ENCODE assay signal across 8 mouse cellular contexts in genomic region chr9:124442533-124442855, GRCm38 (mm10). TPM values are rescaled to one million over a fixed set of nuclear protein-coding genes. Genes with fewer than 3 reads are reported as not detected.
A peak's percentile ranks its signal among the peaks of the same experiment; 100 is the strongest.
DNase-seq lines count a peak whose midpoint lies in the region; ATAC-seq lines count a peak whose summit lies in the region.
"Had no signal": no experiment of that assay in that cellular context is flagged by ENCODE, and none has a peak within 500 bp of the region (broad histone marks: within the 10 kb centered on the region; RNA-seq: fewer than 3 reads in every experiment).

No protein-coding gene starts in this region.

- peaks cover 35% of the 10 kb centered on the region for H3K9me3 ChIP-seq in megakaryocyte, embryonic 14.5 days

- no peaks in the 10 kb centered on the region for H3K27me3 ChIP-seq in megakaryocyte, embryonic 14.5 days (replicated peaks)

- ATAC-seq in megakaryocyte, adult 5-6 weeks (ENCODE audit: poor library complexity, severe bottlenecking), result no peak
- ATAC-seq in CD4-positive, CD25-positive, alpha-beta regulatory T cell, adult 4 months, result no peak

- peaks cover 38% of the 10 kb centered on the region for H3K36me3 ChIP-seq in megakaryocyte, embryonic 14.5 days (replicated peaks; ENCODE audit: low read length)

- peaks cover 13% of the 10 kb centered on the region for H3K4me1 ChIP-seq in megakaryocyte, embryonic 14.5 days

- DNase-seq in adrenal gland, postnatal 10 days, result peak; percentile 15
- DNase-seq in frontal cortex, postnatal 25 days (ENCODE audit: low spot score in 2 of 2), result peak; percentile 5 to 16
- DNase-seq in left cerebral cortex, adult 11 months (ENCODE audit: low spot score), result peak; percentile 7
- DNase-seq in right cerebral cortex, adult 18-20 months, result peak; percentile 10

- peak overlapping the region; percentile 46 for H3K4me3 ChIP-seq in megakaryocyte, embryonic 14.5 days (replicated peaks)
- H3K4me3 ChIP-seq: layer of hippocampus, adult 2 months had no signal

RNA-seq across cellular contexts. Expression of gene Ppp2r3d, which starts 34.2 kb away (rescaled TPM):
- polyA plus RNA-seq in megakaryocyte, embryonic 14.5 days (2012; ENCODE audit: insufficient read depth, low replicate concordance), result 218 and 578 TPM in 2 replicates
- 20.2 and 36.8 TPM in 2 replicates for total RNA-seq in megakaryocyte, adult 5-6 weeks (2015)
- 8.7 and 12.7 TPM in 2 replicates for total RNA-seq in megakaryocyte, adult 5-6 weeks (2017)
- total RNA-seq in adrenal gland, postnatal 10 days (2021), result 100 to 1,000 TPM; 103 to 128 TPM
- polyA plus RNA-seq in CD4-positive, CD25-positive, alpha-beta regulatory T cell, adult 4 months (2017; shearing (Covaris generic)), result 10 to 100 TPM in 1 of 2 experiments, 1 to 10 TPM in 1; 9.7 to 12.9 TPM

RNA-seq across cellular contexts. Expression of gene Gm21836, which starts 51.1 kb away (rescaled TPM):
- not detected in 2 replicates for polyA plus RNA-seq in megakaryocyte, embryonic 14.5 days (2012; ENCODE audit: insufficient read depth, low replicate concordance)
- total RNA-seq in megakaryocyte, adult 5-6 weeks (2015), result not detected in 2 replicates
- not detected in 2 replicates for total RNA-seq in megakaryocyte, adult 5-6 weeks (2017)
- total RNA-seq in adrenal gland, postnatal 10 days (2021), result not detected
- not detected for polyA plus RNA-seq in CD4-positive, CD25-positive, alpha-beta regulatory T cell, adult 4 months (2017; shearing (Covaris generic))
- total RNA-seq: layer of hippocampus, adult 2 months had no signal
